Mouse (Mus musculus): ENCODE data around the gene Eif2ak4.

Gene Eif2ak4

GRCm38 (mm10) chr2:118510447-118511310, 122.3 kb downstream of the Eif2ak4 start:
- DNase-seq: peak; percentile 93

GRCm38 (mm10) chr2:118511779-118512417, 123.5 kb downstream of the Eif2ak4 start:
- no peak for DNase-seq

- no peak for DNase-seq
Observed at GRCm38 (mm10) chr2:118512418-118513377, 124.3 kb downstream of the Eif2ak4 start.

- peak; percentile 66 for DNase-seq
Observed at GRCm38 (mm10) chr2:118520042-118520933, 131.9 kb downstream of the Eif2ak4 start.

- DNase-seq: no peak
Observed at GRCm38 (mm10) chr2:118522265-118522664, 133.8 kb downstream of the Eif2ak4 start.

- DNase-seq: no peak
Observed at GRCm38 (mm10) chr2:118523163-118523730, 134.8 kb downstream of the Eif2ak4 start.

- DNase-seq: no peak
Observed at GRCm38 (mm10) chr2:118524811-118525210, 136.4 kb downstream of the Eif2ak4 start.
